Mouse (Mus musculus) megakaryocyte, embryonic 14.5 days (primary cell): ENCODE measurements around the gene Ctsf.

Experiments used
- FLI1 ChIP-seq: IDR thresholded peaks from 2 replicates; pipeline ENCODE4 v1.6.1; 2012; ENCODE audit warnings: low read length, inconsistent platforms, mixed read lengths
- GATA1 ChIP-seq: IDR thresholded peaks from 3 replicates; pipeline ENCODE4 v1.6.1; 2012; ENCODE audit warnings: mixed read lengths, low read length, inconsistent platforms, borderline replicate concordance

DNA sequence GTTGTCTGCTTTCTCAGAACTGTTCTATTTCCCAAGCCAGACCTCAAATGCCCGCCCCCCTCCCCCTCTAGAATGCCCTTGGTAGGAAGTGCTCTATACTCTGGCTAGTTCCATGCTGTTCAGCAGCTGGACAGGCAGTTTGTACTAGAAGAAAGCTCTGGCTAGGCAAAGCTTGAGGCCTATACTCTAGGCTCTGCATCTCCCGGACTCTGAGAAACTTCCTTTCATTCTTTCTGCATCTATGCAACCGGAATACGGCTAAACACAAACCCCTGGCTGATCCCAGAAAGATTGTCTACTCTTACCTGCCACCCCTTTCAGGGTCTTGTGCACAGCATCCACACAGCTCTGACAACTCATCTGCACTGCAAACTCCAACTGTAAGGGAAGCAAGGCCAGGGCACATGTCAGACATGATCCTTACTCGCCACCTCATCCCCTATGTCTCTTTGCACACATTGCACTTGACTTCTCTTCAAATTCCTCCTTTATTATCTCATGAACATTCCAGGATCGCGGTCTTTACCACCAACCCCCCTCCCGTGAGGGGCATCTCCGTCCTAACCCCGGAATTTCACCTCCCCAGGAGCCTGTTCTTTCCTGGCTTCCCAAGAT, 16.3 kb upstream of the Ctsf start:
- TF ChIP-seq FLI1 (no peak), GATA1 (no peak)
